Mouse (Mus musculus) spleen, adult 12 weeks (tissue): ENCODE measurements around the gene Plekha1.

Experiments
- DNase-seq: peaks from one replicate; pipeline ENCODE4 v3.0.0; 2022; ENCODE audit warnings: low spot score

The Plekha1 gene

DNA sequence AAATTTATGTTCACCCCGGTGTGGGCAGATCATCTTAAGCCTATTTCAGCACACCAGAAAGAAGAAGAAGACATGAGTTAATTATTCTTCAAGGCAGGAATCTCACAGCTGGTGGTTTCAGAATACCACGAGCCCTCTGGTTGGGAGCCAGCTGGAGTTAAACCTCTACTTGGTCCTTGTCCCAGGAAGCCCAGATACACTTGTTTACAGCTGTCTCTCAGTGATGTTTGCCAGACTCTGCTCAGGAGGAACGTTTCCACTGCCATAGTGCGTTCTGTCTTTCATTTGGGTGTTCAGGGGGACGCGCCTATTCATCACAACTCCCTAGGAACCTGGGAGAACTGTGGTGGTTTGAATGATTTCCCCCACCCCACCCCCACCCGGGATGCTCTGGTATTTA is 94.3 kb downstream of the Plekha1 start:
- no peak for DNase-seq

DNA sequence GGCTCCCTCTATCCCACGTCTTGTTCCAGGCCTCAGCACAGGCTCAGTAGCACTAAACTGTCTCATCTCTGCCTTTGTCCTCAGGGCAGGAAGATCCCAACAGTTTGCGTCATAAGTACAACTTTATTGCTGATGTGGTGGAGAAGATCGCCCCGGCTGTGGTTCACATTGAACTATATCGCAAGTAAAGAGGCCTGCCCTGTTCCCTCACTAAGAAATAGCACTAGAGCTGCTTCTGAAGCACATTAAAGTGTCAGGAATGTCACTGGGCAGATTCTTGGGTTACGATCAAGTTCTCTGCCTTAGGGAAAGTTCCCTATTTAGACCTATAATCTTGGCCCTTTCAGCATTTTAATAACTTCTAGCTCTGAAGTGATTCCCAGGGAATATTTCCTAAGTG is 95.9 kb downstream of the Plekha1 start:
- DNase-seq: no peak
